Mouse (Mus musculus) kidney, adult 2 months (tissue): ENCODE results near the gene Atf6.

Source experiments
- CTCF ChIP-seq: fragments of 200-500 bp; conservative IDR thresholded peaks from 2 replicates; pipeline ENCODE4 v1.5.1; 2011; ENCODE audit warnings: low read depth, mild to moderate bottlenecking, control low read depth, low read length, moderate library complexity, mixed read lengths; ENCODE audit not compliant: insufficient read depth, insufficient read length
- POLR2A ChIP-seq: fragments of 200-500 bp; IDR thresholded peaks from one replicate; pipeline ENCODE4 v1.6.1; 2011; ENCODE audit warnings: low read depth, low read length, control low read depth

DNA sequence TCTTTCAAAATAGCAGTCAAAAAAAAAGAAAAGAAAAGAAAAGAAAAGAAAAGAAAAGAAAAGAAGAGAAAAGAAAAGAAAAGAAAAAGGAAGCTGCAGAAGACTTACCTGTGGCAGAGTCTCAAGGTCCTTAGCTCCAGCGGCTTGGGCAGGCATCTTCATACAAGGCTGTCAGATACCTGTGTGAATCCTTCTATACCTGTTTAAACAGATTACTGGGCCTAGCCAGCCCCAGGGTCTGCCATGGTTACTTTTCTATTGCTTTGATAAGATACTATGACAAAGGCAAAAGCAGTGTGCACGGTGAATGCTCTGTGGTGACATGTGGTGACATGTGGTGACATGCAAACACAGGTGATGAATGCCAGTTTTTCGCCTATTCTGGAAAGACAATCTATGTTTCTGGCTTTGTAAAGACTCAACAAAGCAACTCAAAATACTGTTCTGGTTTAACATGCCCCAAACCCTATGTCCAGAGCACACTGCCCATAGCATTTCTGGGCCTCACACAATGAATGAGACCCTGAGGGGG is 167.0 kb downstream of the Atf6 start:
- TF ChIP-seq CTCF (no peak), POLR2A (no peak)
